Mouse (Mus musculus) gastrocnemius, postnatal 10 days (tissue): Measurements from ENCODE around the gene Dok4. TPM values are rescaled to one million over a fixed set of nuclear protein-coding genes. Genes with fewer than 3 reads are reported as not detected.
A peak's percentile ranks its signal among the peaks of the same experiment; 100 is the strongest.
"Not testable (repeated sequence)": the region's sequence is repeated elsewhere in the genome, so short reads cannot be mapped to it uniquely, and the experiment has no call there.

Experiments
- DNase-seq: peaks from one replicate; pipeline ENCODE4 v3.0.0; 2021; ENCODE audit warnings: mixed read lengths
- total RNA-seq, 2 experiments: library from RNA; stranded (reverse); gene quantifications; 2 replicates each; pipeline ENCODE4 v1.2.3; 2021

Gene Dok4
- total RNA-seq, 2 experiments from 2014 or later: 11.4 TPM

- DNase-seq: no peak
Observed at GRCm38 (mm10) chr8:94880742-94881141, 4.6 kb upstream of the Dok4 start.

- no peak for DNase-seq
Observed at GRCm38 (mm10) chr8:94876820-94877219, 690 bp upstream of the Dok4 start.

GRCm38 (mm10) chr8:94875871-94876150, 319 bp downstream of the Dok4 start:
- no peak for DNase-seq

- DNase-seq: no peak
Observed at GRCm38 (mm10) chr8:94875096-94875870, 847 bp downstream of the Dok4 start.

- peak; percentile 76 for DNase-seq
Observed at GRCm38 (mm10) chr8:94874358-94874757, 1.8 kb downstream of the Dok4 start.

GRCm38 (mm10) chr8:94872576-94872975, 3.6 kb downstream of the Dok4 start:
- DNase-seq: no peak

GRCm38 (mm10) chr8:94872156-94872555, 4.0 kb downstream of the Dok4 start:
- DNase-seq: no peak

- peak; percentile 48 for DNase-seq
Observed at GRCm38 (mm10) chr8:94871108-94871894, 4.8 kb downstream of the Dok4 start.

- peak; percentile 58 for DNase-seq
Observed at GRCm38 (mm10) chr8:94870474-94871107, 5.5 kb downstream of the Dok4 start.

GRCm38 (mm10) chr8:94870003-94870402, 6.1 kb downstream of the Dok4 start:
- no peak for DNase-seq

GRCm38 (mm10) chr8:94869146-94869545, 7.0 kb downstream of the Dok4 start:
- DNase-seq: no peak

GRCm38 (mm10) chr8:94866921-94867320, 9.2 kb downstream of the Dok4 start:
- no peak for DNase-seq

- DNase-seq: no peak
Observed at GRCm38 (mm10) chr8:94865292-94865691, 10.8 kb downstream of the Dok4 start.

- DNase-seq: no peak
Observed at GRCm38 (mm10) chr8:94863897-94864673, 12.0 kb downstream of the Dok4 start.

GRCm38 (mm10) chr8:94862487-94863220, 13.5 kb downstream of the Dok4 start:
- DNase-seq: no peak

GRCm38 (mm10) chr8:94861352-94861910, 14.7 kb downstream of the Dok4 start:
- DNase-seq: peak; percentile 74

GRCm38 (mm10) chr8:94857346-94858173, 18.6 kb downstream of the Dok4 start, which contains the start of gene Polr2c:
Gene Polr2c (plus strand): TSS chr8:94857450.
- peak; percentile 95 for DNase-seq

- no peak for DNase-seq
Observed at GRCm38 (mm10) chr8:94857011-94857345, 19.2 kb downstream of the Dok4 start.

- DNase-seq: not testable (repeated sequence)
Observed at GRCm38 (mm10) chr8:94854761-94855160, 21.4 kb downstream of the Dok4 start.

- DNase-seq: no peak
Observed at GRCm38 (mm10) chr8:94850049-94850448, 26.1 kb downstream of the Dok4 start.
